Mouse (Mus musculus) thymus, adult 18-20 months (tissue): ENCODE data around the gene Gm28043.

Experiments
- DNase-seq, 2 experiments: peaks; one replicate each; pipeline ENCODE4 v3.0.0; 2022; ENCODE audit warnings: mixed read lengths in 2 of 2

Gm28043 gene

DNA sequence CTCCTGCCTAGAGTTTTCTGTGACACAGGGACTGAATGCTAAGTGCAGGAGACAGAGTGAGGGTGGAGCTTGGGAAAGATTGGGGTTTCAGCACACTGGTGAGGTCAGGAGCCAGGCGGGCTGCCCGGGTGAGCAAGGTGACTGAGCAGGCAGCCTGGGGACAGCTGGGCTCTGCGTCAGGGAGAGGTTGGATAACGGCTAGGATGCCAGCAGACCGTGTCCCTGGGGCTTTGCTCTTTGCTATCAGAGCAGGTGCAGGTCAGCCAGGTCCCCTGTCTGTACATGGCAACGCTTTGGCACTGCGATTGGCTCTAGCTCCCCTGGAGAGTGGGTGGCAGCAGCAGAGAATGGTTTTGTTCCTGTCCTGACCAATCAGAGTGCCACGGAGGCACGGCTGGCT, 12.6 kb downstream of the Gm28043 start:
- DNase-seq = no peak

GRCm38 (mm10) chr17:29628946-29629345, 14.3 kb downstream of the Gm28043 start:
- no peak for DNase-seq

DNA sequence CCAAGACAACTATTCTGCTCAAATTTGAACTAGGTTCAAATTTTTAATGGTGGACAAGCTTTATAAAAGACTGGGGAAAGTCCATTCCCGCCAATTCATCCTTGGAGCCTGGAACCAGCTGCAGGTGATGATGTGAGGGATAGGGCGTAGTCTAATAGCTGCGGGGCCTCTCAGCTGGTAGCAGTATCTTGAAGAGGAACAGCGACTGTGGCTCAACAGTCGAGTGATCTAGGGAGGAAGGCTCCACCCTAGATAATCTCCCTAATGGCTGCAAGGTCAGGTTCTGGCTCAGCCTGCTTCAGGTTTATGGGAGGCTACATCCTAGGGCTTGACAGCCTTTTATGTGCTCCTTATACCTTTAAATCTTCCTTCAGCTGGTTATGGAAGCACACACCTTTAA, 14.9 kb downstream of the Gm28043 start:
- DNase-seq = no peak

- no peak for DNase-seq
Observed at GRCm38 (mm10) chr17:29632312-29632711, 17.6 kb downstream of the Gm28043 start.

GRCm38 (mm10) chr17:29635492-29635891, 20.8 kb downstream of the Gm28043 start:
- no peak for DNase-seq

DNA sequence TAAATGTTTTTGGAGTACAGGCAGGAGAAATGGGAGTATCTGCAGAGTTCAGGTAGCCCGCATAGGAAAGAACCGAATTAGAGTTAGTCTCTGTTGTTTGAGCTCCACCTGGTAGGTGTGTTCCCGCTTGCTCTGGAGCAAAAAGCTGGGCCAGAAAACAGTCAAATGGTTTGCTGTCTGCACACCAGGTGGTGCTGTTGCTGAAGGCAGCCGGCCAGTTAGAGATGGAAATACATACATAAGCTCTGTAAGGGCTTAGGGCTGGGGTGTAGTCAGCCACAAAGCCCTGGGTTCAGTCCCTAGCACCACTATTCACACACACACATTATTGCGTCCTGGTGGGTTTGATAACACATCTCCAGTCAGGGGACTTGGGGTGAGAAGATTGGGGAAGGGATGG, 21.4 kb downstream of the Gm28043 start:
- DNase-seq = no peak

- DNase-seq = no peak
Observed at GRCm38 (mm10) chr17:29637377-29637776, 22.7 kb downstream of the Gm28043 start.

GRCm38 (mm10) chr17:29637895-29638294, 23.2 kb downstream of the Gm28043 start:
- DNase-seq = no peak

GRCm38 (mm10) chr17:29640971-29641370, 26.3 kb downstream of the Gm28043 start:
- no peak for DNase-seq

- no peak for DNase-seq
Observed at GRCm38 (mm10) chr17:29642219-29642618, 27.5 kb downstream of the Gm28043 start.

DNA sequence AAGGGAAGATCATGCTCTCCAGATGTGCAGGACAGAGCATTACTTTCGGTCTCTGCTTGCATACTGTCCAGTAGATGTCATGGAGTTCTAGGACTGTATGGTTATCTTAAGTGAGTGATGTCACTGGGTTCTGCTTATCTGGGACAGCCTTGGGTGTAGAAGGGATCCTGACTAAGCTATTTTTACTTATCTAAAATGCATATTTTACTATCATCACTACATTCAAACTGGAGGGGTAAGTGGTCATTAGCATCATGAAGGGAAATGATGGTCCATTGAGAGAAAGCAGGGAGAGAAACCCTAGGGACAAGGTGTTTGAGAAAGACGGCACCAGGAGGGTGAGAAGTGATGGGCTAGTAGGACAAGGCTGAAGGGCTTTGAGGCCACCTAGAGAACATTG, 43.6 kb downstream of the Gm28043 start:
- DNase-seq = no peak

GRCm38 (mm10) chr17:29660076-29660761, 45.5 kb downstream of the Gm28043 start, which contains the start of gene Cmtr1:
Cmtr1 (plus strand) TSS chr17:29660595.
- peak; percentile 88 to 89 for DNase-seq

DNA sequence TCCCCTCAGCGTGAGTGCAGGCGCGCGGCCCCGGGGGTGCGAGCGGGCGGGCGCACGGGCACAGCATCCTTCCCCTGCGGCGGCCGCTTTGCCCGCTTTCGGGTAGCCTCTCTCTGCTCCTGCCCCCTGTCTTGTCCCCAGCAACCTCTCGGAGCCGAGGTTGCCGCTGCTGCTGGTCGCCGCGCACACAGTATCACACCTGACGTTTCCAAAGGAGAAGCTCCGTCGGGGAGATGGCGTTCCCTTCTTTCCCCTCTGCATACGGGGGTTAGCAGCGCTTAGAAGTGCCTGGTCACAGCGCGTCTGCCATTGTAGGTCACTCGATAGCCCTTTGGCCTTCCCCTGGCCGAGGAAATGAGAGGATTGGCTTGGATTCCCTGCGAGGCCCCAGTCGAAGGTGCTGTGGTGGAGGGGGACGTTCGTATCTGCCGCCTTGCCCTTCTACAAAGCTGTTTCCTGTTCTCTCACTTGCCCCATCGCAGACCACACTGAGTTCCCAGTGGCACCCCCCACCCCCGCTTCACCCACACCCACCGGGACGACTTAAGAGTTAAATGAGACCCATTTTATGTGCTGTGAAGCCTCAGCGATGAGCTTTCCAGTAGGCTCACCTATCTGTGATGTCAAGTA, 46.2 kb downstream of the Gm28043 start:
- DNase-seq = peak; percentile 24 to 42

- no peak for DNase-seq
Observed at GRCm38 (mm10) chr17:29662145-29662544, 47.5 kb downstream of the Gm28043 start.

- no peak for DNase-seq
Observed at GRCm38 (mm10) chr17:29668051-29668986, 53.6 kb downstream of the Gm28043 start.

GRCm38 (mm10) chr17:29669030-29669429, 54.4 kb downstream of the Gm28043 start:
- DNase-seq = no peak

- no peak for DNase-seq
Observed at GRCm38 (mm10) chr17:29669936-29670335, 55.3 kb downstream of the Gm28043 start.

DNA sequence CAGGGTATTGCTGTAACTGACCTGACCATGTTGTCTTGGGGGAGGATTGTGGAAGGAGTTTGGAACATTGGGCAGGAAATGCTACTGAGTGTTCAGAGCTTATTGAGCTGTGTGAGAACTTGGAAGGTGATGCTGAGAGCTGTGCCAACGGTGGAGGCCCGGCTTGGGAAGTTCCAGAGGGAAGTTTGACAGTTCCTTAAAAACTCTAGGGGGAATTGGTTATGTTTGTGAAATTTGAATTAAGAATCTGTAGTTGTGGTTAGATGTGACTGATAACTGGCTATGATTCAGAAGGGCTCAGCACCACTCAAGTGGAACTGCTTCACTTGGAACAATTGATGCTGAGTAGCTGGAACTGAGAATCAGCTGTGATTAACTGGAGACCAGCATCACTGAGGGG, 56.3 kb downstream of the Gm28043 start:
- DNase-seq = no peak

DNA sequence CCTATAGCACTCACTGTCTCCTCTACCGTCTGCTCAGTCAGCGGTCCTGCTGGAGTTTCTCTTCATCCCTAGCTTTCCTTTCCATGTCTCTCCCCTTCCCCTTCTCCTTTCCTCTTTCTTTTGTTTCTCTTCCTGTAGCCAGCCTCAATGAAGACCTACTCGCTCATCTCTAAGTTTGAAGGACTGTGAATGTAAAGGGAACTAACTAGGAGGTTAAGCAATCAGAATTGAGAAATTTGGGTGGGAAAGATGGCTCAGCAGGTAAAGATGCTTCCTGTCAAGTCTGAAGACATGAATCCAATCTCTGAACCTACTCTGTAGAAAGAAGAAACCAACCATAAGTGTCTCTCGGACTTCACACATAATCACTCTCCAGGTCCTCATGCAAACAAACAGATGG, 58.6 kb downstream of the Gm28043 start:
- no peak for DNase-seq

GRCm38 (mm10) chr17:29678526-29678925, 63.9 kb downstream of the Gm28043 start:
- DNase-seq = no peak

DNA sequence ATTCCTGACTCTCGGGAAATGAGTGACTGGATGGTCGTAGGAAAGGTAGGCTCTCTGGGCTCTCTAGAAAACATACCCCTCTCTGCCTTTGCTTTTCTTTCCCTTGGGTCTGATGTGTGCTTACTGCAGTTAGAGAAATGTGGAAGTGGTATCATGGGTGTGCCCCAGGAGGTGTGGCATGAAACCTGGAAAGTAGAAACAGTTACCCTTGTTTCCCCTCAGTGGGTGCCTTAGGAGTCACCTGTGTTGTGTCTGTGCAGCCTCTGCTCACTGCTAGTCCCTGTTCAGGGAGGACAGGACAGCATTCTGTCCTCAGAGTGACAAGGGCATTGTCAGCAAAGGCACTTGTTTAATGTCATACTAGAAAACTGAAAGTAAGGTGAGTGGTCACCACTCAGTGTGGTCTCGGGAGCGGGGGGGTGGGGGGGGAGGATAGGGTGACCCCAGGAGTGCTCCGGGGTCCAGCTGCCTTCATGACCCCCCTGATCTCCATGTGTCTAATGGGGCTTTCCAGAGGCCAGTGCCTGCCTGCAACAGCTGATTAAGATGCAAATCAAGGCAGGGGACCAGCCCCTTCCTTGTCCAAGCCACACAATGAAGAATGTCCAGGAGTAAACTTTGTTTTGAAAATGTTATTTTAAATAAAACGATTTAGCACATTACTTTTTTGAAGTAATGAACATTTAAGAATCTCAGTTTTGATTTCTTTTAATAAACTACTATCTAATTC, 64.5 kb downstream of the Gm28043 start:
- no peak for DNase-seq

DNA sequence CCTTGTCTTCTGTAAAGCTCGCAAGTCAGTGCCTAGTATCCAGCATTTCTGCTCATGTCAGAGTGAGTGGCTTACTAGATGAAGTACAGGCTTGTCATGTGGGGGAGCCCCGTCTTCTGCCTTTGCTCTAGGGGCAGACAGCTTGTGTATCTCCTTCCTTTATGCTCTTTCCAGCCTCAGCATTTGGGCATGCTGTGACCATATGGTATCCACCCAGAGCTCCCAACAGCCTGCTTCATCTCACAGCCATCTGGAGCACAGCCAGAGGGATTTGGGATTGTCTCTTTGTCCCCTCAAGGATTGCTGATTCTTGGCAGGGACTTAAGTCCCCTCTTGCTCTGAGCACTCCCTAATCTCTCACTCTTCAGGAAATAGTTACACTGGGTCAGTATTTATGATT, 65.5 kb downstream of the Gm28043 start:
- DNase-seq = no peak

DNA sequence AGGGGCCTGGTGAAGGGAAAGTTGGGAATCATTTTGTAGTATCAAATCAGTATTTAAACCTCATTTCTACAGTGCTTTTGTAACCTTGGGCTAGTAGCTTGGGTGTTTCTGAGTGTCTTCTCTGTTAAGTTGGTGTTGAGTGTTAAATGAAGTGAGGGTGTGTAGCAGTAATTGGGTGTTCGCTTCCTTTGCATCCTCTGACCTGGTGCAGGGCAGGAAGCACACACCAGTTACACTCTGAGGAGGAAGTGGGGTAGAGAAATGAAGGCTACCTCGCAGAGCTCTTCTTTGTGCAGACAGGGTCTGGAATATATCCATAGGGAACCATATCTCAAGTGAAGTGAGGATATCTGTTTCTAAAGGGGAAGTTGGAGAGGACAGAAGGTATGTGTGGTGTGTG, 66.2 kb downstream of the Gm28043 start:
- DNase-seq = no peak
